Mouse (Mus musculus): ENCODE data around the gene Dixdc1. TPM values are rescaled to one million over a fixed set of nuclear protein-coding genes. Genes with fewer than 3 reads are reported as not detected.

The Dixdc1 gene
- polyA plus RNA-seq, 2 experiments = 16.1 to 16.4 TPM

DNA sequence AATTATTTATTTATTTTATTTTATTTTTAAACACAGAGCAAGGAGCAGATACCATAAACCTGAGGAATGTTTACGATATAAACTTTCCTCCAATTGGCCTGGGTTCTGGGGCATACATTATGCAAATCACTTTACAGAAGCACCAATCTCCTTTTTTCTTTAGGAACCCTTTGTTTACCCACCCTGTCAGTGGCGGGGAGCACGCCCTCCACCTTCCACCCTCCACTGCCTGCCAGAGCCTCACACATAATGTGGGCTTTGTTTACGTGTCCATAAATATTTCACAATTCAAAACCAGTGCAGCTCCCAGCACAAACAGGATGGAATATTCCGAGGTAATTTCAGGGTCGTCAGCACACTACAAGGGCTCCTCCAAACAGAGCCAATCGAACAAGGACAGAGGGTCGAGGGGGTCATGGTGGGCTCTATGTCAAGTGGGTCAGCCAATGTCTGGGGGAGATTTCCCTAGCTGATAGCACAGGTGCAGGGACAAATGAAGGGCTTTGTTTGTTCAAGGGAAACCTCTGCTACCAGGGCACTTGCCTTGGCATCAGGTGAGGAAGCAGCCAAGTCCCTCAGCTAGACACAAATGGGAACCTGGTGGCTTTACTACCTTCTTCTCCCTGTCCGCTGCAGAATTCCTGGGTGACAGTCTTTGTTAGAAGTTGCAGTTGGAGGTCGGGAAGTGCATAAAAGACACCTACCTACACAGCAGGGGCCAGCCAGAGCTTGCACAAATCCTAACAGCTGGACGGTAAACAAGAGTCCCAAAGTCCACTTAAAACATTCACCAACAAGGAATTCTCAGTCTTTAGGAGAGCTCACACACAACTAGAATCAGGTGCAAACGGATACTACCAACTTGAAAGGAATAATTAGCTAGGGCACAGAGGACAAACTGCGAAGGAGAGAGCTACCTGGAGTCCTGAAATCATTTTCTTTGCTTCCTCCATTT lies 46.4 kb downstream of the Dixdc1 start:
- DNase-seq (ENCODE audit: low spot score) (no peak), ATAC-seq (ENCODE audit: low FRiP score, low read depth) (no peak)
- Histone ChIP-seq H3K36me3 (ENCODE audit: control insufficient read depth, insufficient read depth, low read length) (peaks cover 24% of the 10 kb centered on the region), H3K4me2 (replicated peaks; ENCODE audit: low read depth, low read length, severe bottlenecking) (no peak overlapping the region), H3K27ac (replicated peaks; ENCODE audit: low read depth, low read length) (no peak overlapping the region), H3K4me1 (ENCODE audit: control insufficient read depth, insufficient read depth, low read length) (peaks cover 3% of the 10 kb centered on the region), H3K4me3 (replicated peaks; ENCODE audit: low read length) (no peak overlapping the region), H3K27me3 (ENCODE audit: control insufficient read depth, insufficient read depth, low read length) (no peaks in the 10 kb centered on the region), H3K9me3 (ENCODE audit: control insufficient read depth, low read length) (no peaks in the 10 kb centered on the region), H3K9ac (ENCODE audit: low read depth, low read length, severe bottlenecking) (no peak overlapping the region)
- WGBS = 29% methylated on average over 13 of the region's 13 CpGs
- TF ChIP-seq POLR2A (IDR thresholded peaks at IDR 0.05; ENCODE audit: borderline replicate concordance, extremely low read depth, insufficient read depth, insufficient read length) = no peak

DNA sequence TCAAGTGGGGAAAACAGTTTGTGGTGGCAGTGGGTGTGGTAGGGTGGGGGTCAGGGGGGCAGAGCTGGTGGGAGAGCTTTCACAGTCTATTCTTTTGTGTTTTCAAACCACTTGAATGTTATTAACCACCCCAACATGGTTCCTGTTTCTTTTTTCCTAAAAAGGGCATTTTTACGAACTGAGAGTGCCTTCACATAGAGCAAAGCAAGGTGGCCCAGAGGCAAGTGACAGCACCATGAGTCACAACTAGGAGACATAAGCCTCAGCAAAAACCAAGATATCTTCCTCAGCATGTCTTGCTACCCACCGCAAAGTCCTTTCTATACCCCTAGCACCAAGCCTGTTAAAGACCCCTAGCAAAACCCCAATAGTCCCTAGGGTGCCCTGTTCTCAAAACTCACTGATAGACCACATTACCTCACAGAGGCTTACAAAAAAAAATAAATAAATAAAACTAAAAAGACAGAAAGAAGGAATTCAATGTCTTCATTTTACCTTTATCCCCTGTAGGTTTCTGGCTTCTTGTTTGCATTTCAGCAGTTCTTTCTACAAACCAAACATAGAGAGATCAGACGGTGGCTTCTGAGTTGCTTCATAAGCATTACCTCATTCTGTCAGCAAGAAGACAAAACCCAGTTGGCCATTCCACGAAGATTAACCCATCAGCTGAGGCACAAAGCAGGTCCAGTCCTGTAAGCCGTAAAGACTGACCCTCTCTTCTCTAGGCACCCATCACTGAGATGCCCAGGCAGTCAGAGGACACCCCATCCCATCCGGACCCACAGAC lies 52.3 kb downstream of the Dixdc1 start:
- H3K27me3 ChIP-seq (ENCODE audit: control insufficient read depth, insufficient read depth, low read length) = no peaks in the 10 kb centered on the region
- no peak overlapping the region for H3K9ac ChIP-seq (ENCODE audit: low read depth, low read length, severe bottlenecking)
- no peak overlapping the region for H3K27ac ChIP-seq (replicated peaks; ENCODE audit: low read depth, low read length)
- no peak overlapping the region for H3K4me3 ChIP-seq (replicated peaks; ENCODE audit: low read length)
- DNase-seq (ENCODE audit: low spot score) = no peak
- H3K4me2 ChIP-seq (replicated peaks; ENCODE audit: low read depth, low read length, severe bottlenecking) = no peak overlapping the region
- peaks cover 53% of the 10 kb centered on the region for H3K36me3 ChIP-seq (ENCODE audit: control insufficient read depth, insufficient read depth, low read length)
- H3K4me1 ChIP-seq (ENCODE audit: control insufficient read depth, insufficient read depth, low read length) = no peaks in the 10 kb centered on the region
- no peaks in the 10 kb centered on the region for H3K9me3 ChIP-seq (ENCODE audit: control insufficient read depth, low read length)
- ATAC-seq (ENCODE audit: low FRiP score, low read depth) = no peak
- WGBS = 86% methylated on average over 6 of the region's 6 CpGs
- no peak for TF ChIP-seq POLR2A (IDR thresholded peaks at IDR 0.05; ENCODE audit: borderline replicate concordance, extremely low read depth, insufficient read depth, insufficient read length)

DNA sequence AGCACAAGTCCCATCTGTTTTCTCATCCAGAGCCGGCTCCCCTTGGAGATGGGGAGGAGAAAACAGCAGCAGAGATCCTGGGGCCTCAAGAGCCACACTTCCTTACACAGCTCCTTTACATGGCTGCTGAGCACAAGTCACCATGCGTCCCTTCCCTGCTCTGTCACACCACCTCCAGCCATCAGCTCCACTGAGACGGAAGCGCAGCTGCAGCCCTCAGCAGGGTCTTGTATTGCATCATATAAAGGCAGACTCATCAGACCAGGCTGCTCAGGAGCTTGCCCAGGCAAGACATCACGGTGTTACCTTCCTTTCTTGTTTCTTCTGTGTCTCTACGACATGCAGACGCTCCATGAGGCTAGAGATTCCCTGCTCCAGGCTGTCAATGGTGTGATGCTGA lies 57.6 kb downstream of the Dixdc1 start:
- H3K4me2 ChIP-seq (replicated peaks; ENCODE audit: low read depth, low read length, severe bottlenecking) = no peak overlapping the region
- no peak overlapping the region for H3K4me3 ChIP-seq (replicated peaks; ENCODE audit: low read length)
- H3K4me1 ChIP-seq (ENCODE audit: control insufficient read depth, insufficient read depth, low read length) = no peaks in the 10 kb centered on the region
- H3K9ac ChIP-seq (ENCODE audit: low read depth, low read length, severe bottlenecking) = no peak overlapping the region
- H3K36me3 ChIP-seq (ENCODE audit: control insufficient read depth, insufficient read depth, low read length) = peaks cover 74% of the 10 kb centered on the region
- 57% methylated on average over 7 of the region's 7 CpGs for WGBS
- TF ChIP-seq POLR2A (IDR thresholded peaks at IDR 0.05; ENCODE audit: borderline replicate concordance, extremely low read depth, insufficient read depth, insufficient read length) = no peak
- no peak for ATAC-seq (ENCODE audit: low FRiP score, low read depth)
- no peaks in the 10 kb centered on the region for H3K27me3 ChIP-seq (ENCODE audit: control insufficient read depth, insufficient read depth, low read length)
- no peak for DNase-seq (ENCODE audit: low spot score)
- no peak overlapping the region for H3K27ac ChIP-seq (replicated peaks; ENCODE audit: low read depth, low read length)
- no peaks in the 10 kb centered on the region for H3K9me3 ChIP-seq (ENCODE audit: control insufficient read depth, low read length)

DNA sequence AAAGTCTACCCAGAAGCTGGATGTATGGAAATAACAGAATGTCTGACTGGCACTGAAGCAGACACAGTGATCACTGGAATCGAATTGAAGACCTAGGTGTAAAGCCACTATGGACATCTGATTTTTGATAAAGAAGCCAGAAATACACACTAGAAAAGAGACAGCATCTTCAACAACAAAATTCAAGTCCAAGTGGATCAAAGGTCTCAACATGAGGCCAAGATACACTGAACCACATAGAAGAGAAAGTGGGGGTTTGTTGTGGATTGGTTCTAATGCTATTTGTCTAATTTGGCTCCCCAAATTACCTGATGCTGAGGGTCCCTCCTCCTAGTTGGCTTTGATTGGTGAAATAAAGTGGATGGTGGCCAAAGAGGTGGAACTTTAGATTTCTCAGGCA lies 59.9 kb downstream of the Dixdc1 start:
- Histone ChIP-seq H3K9ac (ENCODE audit: low read depth, low read length, severe bottlenecking) (no peak overlapping the region), H3K4me3 (replicated peaks; ENCODE audit: low read length) (no peak overlapping the region), H3K9me3 (ENCODE audit: control insufficient read depth, low read length) (no peaks in the 10 kb centered on the region), H3K27ac (replicated peaks; ENCODE audit: low read depth, low read length) (no peak overlapping the region), H3K4me1 (ENCODE audit: control insufficient read depth, insufficient read depth, low read length) (no peaks in the 10 kb centered on the region), H3K4me2 (replicated peaks; ENCODE audit: low read depth, low read length, severe bottlenecking) (no peak overlapping the region), H3K36me3 (ENCODE audit: control insufficient read depth, insufficient read depth, low read length) (peaks cover 69% of the 10 kb centered on the region), H3K27me3 (ENCODE audit: control insufficient read depth, insufficient read depth, low read length) (no peaks in the 10 kb centered on the region)
- DNase-seq (ENCODE audit: low spot score) (no peak), ATAC-seq (ENCODE audit: low FRiP score, low read depth) (no peak)
- WGBS = 88% methylated on average over 1 of the region's 1 CpGs
- no peak for TF ChIP-seq POLR2A (IDR thresholded peaks at IDR 0.05; ENCODE audit: borderline replicate concordance, extremely low read depth, insufficient read depth, insufficient read length)

DNA sequence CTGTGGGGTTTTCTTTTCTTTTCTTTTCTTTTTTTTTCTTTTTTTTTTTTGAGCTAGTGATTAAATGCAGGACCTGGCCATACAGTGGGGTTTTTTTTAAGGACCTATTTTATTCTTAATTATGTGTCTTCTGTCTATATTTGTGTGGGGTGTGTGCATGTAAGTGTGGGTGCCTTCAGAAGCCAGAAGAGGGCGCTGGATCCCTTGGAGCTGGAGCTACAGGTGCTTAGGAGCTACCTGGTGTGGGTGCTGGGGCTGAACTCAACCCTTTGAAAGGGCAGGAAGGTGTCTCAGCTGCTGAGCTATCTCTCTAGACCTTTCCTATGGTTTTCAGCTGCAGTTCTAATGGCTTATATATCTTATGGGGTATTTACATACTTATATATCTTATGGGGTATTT lies 64.5 kb downstream of the Dixdc1 start:
- DNase-seq (ENCODE audit: low spot score) (no peak), ATAC-seq (ENCODE audit: low FRiP score, low read depth) (no peak)
- Histone ChIP-seq H3K27me3 (ENCODE audit: control insufficient read depth, insufficient read depth, low read length) (no peaks in the 10 kb centered on the region), H3K9me3 (ENCODE audit: control insufficient read depth, low read length) (no peaks in the 10 kb centered on the region), H3K4me1 (ENCODE audit: control insufficient read depth, insufficient read depth, low read length) (no peaks in the 10 kb centered on the region), H3K36me3 (ENCODE audit: control insufficient read depth, insufficient read depth, low read length) (peaks cover 29% of the 10 kb centered on the region), H3K27ac (replicated peaks; ENCODE audit: low read depth, low read length) (no peak overlapping the region), H3K9ac (ENCODE audit: low read depth, low read length, severe bottlenecking) (no peak overlapping the region), H3K4me2 (replicated peaks; ENCODE audit: low read depth, low read length, severe bottlenecking) (no peak overlapping the region), H3K4me3 (replicated peaks; ENCODE audit: low read length) (no peak overlapping the region)
- TF ChIP-seq POLR2A (IDR thresholded peaks at IDR 0.05; ENCODE audit: borderline replicate concordance, extremely low read depth, insufficient read depth, insufficient read length) = no peak
- WGBS = 13% methylated on average over 1 of the region's 1 CpGs

Measured in limb, embryonic 14.5 days (tissue).